Mouse (Mus musculus): ENCODE measurements around the gene Gtf3a. TPM values are rescaled to one million over a fixed set of nuclear protein-coding genes. Genes with fewer than 3 reads are reported as not detected.

The Gtf3a gene
- polyA plus RNA-seq, 1 experiment, result 40.8 TPM

DNA sequence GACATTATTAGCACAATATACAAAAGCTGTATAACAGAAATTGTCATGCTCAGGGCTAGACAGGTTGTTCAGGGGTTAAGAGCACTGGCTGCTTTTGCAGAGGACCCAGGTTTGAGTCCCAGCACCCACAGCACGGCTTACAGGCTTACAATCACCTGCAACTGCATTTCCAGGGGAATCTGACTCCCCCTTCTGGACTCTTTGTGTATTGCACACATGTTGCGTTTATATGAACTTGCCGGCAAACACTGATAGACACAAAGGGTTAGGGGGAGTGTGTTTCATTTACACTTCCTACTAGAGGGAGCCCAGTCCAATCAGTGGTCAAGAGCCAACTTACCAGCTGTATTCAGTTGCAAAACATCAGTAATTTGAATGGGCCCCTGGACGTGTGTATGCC, 52.9 kb downstream of the Gtf3a start:
- no peak overlapping the region for H3K27ac ChIP-seq (ENCODE audit: insufficient read depth, low read depth, low read length)
- TF ChIP-seq POLR2A (IDR thresholded peaks at IDR 0.05; ENCODE audit: borderline replicate concordance, low read depth, low read length) (no peak), CTCF (IDR thresholded peaks at IDR 0.05; ENCODE audit: low read depth, low read length) (no peak)
- no peak overlapping the region for H3K4me3 ChIP-seq (ENCODE audit: insufficient read depth, low read length)
- no peaks in the 10 kb centered on the region for H3K4me1 ChIP-seq (ENCODE audit: control insufficient read depth, insufficient read depth, low read length)

GRCm38 (mm10) chr5:147003303-147003702, 54.8 kb downstream of the Gtf3a start:
- Histone ChIP-seq H3K4me1 (ENCODE audit: control insufficient read depth, insufficient read depth, low read length) (no peaks in the 10 kb centered on the region), H3K27ac (ENCODE audit: insufficient read depth, low read depth, low read length) (no peak overlapping the region), H3K4me3 (ENCODE audit: insufficient read depth, low read length) (no peak overlapping the region)
- TF ChIP-seq CTCF (IDR thresholded peaks at IDR 0.05; ENCODE audit: low read depth, low read length) (no peak), POLR2A (IDR thresholded peaks at IDR 0.05; ENCODE audit: borderline replicate concordance, low read depth, low read length) (no peak)

Other genes with a start within 250 kb of the Gtf3a start
- 33.6 and 36.2 TPM in 2 replicates for gene Usp12, start 153.7 kb upstream of the Gtf3a start, polyA plus RNA-seq (2012; ENCODE audit: insufficient read depth, insufficient read length, missing spikeins)
- 45.4 and 142 TPM in 2 replicates for gene Rpl21, start 115.8 kb upstream of the Gtf3a start, polyA plus RNA-seq (2012; ENCODE audit: insufficient read depth, insufficient read length, missing spikeins)
- gene Rasl11a, start 103.6 kb upstream of the Gtf3a start, polyA plus RNA-seq (2012; ENCODE audit: insufficient read depth, insufficient read length, missing spikeins), result not detected in 2 replicates
- 15.5 and 19.6 TPM in 2 replicates for gene Mtif3, start 15.1 kb downstream of the Gtf3a start, polyA plus RNA-seq (2012; ENCODE audit: insufficient read depth, insufficient read length, missing spikeins)
- 4.0 and 7.4 TPM in 2 replicates for gene Lnx2, start 127.9 kb downstream of the Gtf3a start, polyA plus RNA-seq (2012; ENCODE audit: insufficient read depth, insufficient read length, missing spikeins)
- 120 and 135 TPM in 2 replicates for gene Polr1d, start 128.4 kb downstream of the Gtf3a start, polyA plus RNA-seq (2012; ENCODE audit: insufficient read depth, insufficient read length, missing spikeins)
- gene Gsx1, start 240.0 kb downstream of the Gtf3a start, polyA plus RNA-seq (2012; ENCODE audit: insufficient read depth, insufficient read length, missing spikeins), result not detected in 2 replicates

All from bone marrow macrophage, adult 2 months (primary cell).